Mouse (Mus musculus) brain, embryonic 18.5 days (tissue): ENCODE measurements at regions not wholly inside any gene's neighbourhood (a gene's known extent, or its start where the extent isn't known, plus 50 kb on each side); places are given as distances from the start of the nearest gene placed in this dataset.
A peak's percentile ranks its signal among the peaks of the same experiment; 100 is the strongest.

Experiments used
- DNase-seq: peaks from one replicate; pipeline ENCODE4 v3.0.0-alpha.2; 2012; ENCODE audit warnings: low read depth, low spot score

GRCm38 (mm10) chr8:8292577-8293247, 368.3 kb downstream of the Efnb2 start:
- no peak for DNase-seq

DNA sequence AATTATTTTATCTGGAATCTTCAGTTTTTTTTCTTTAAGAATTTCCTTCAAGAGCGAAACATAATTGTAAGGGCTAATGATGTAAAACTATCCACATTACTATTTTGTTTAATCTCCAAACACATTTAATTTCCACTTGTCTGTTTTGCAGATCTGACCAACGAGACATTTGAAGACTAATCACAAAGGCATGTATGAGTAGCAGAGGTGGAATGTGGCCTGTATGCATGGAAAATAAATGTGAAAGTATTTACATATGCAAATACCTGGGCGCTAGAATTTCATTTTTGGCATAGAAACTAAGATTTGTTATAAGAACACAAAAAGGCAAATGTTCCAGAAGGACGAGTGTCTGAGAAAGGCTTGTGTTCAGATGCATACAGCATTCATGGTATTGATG, 375.2 kb downstream of the Efnb2 start:
- no peak for DNase-seq

DNA sequence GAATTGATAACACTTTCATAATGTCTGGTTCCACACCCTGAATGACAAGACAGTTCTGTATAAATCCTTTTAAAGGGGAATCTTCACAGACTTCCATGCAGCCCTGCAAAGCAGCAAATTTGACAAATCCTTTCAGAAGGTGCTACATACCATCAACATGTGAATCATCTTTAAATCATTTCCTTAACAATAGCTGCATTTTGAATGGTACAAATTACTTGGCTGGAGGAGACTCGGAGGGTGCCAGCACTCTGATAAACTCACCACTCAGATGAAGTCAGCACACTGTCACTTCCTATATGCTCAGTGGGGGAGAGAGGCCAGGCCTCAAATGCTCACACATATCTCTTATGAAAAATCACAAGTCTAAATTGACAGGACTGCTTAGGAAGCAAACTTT, 386.1 kb downstream of the Efnb2 start:
- no peak for DNase-seq

DNA sequence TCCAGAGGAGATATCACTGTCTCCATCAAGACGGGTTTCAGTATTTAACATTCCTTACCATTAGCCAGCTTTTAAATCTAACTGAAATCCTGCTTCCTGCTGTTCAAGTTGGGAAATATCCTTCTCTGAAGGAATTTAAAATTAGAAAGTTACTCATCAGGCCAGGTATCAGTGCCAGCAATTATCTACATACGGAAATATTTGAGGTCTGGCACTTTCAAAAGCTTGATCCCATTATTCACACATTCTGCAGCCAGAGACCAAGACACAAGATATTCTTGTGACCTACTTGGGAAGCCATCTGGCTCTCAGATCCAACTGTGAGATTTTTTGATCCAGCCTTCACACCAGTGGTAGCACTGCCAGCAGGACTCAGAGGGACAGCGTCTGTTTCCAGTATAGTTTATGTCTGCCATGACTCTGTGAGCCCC, 386.8 kb downstream of the Efnb2 start:
- no peak for DNase-seq

DNA sequence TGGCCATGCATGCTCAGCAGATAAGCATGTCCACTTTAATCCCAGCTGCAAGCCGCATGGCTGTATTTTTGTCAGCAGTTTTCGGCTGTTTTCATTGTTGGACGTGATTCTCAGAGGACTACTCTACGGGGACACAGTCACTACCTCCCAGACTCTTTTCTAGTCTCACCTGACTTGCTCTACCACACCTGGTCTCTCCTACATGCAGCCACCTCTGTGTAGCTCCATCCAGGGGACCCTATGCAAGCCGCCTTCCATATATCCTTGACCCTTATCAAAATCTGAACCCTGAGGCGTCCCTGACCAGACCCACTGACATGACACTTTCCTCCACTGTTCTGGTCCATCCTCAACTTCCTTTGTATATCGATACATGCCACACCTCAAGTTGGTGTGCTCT, 402.2 kb downstream of the Efnb2 start:
- DNase-seq: no peak

- no peak for DNase-seq
Measured at GRCm38 (mm10) chr8:8258231-8258638, 402.8 kb downstream of the Efnb2 start.

DNA sequence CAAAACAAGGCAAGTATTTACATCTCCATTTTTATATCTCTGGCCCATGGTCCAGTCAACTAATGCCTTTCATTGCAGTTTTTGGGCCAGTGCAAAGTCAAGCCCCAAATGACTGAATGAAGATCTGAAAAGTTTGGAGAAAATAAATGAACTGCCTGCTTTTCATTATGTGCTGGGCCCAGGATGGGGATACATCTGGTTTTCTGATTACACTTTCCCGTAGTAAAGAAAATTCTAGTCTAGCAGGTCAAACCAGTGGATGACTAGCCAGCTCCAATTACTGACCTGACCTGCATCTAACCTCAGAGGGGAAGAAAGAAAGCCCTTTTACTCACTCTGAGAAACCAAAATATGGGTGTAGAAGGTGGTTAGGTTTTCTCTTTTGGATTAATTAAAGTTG, 404.7 kb downstream of the Efnb2 start:
- no peak for DNase-seq

GRCm38 (mm10) chr8:8254446-8254845, 406.6 kb downstream of the Efnb2 start:
- DNase-seq: no peak

DNA sequence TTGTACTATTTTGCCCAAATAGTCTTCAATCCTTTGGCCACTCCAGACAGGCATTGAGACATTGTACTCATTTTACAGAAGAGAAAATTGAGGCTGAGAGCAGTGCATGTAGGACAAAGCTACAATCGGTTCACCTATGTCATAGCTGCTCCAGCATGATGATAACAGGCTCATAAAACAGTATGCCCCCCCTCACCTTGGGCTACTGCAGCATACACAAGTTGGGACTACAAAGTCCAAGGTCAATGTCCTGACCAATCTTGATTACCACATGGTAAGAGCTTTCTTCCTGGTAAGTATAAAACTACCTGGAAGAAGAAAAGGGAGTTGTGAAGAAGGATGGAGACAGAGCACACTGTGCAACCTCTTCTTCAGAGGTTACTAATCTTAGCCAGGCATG, 416.4 kb downstream of the Efnb2 start:
- DNase-seq: no peak

- no peak for DNase-seq
Measured at GRCm38 (mm10) chr8:8241755-8242501, 419.1 kb downstream of the Efnb2 start.

DNA sequence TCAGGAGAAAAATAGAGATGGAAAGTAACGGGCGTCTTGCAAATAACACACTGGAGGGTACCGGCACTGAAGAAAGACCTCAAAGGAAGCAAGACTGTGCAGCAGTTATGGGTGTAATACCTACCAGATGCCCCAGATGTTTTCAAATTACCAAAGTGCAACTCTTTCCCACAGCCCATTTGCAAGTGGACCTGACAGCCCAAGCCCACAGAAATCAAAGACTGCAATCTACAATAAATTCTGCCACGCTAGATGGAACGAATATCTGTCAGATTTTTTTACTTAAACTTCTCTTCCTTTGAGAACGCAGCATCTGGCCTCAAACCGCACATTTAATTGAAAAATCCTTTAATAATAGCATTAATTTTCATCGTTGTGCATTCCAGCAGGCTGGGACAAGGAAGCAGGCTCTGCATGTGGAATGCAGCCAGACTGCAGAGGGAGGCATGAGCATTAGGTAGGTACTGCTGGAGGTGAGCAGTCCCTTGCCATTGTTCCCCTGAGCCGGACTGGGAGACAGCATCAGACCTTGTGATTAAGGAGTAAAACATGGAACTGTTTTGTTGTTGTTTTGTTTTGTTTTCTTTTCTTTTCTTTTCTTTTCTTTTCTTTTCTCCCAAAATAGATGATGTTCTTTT, 419.9 kb downstream of the Efnb2 start:
- DNase-seq: no peak

DNA sequence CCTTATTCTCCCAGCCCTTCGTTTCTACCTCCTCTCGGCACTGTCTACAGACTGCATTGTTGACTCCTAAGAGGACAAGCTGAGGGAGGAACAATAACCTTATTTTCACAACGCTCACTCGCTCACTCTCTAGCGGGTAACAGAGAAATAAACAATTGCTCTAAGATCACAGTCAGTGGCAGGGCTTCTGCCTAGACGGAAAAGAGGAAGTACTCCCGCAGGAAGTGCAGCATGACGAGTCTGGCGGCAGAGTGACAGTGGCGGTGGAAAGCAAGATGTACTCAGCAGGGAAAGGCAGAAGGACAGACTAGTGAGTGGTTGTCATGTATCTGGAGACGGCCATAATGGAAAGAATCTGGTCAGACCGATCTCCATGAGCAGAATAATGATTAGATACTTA, 421.6 kb downstream of the Efnb2 start:
- DNase-seq: no peak

- DNase-seq: no peak
Measured at GRCm38 (mm10) chr8:8238051-8238450, 423.0 kb downstream of the Efnb2 start.

- DNase-seq: peak; percentile 39
Measured at GRCm38 (mm10) chr8:8233616-8234015, 427.4 kb downstream of the Efnb2 start.

GRCm38 (mm10) chr8:8233156-8233555, 427.9 kb downstream of the Efnb2 start:
- no peak for DNase-seq

GRCm38 (mm10) chr8:8231996-8232632, 428.9 kb downstream of the Efnb2 start:
- DNase-seq: no peak

DNA sequence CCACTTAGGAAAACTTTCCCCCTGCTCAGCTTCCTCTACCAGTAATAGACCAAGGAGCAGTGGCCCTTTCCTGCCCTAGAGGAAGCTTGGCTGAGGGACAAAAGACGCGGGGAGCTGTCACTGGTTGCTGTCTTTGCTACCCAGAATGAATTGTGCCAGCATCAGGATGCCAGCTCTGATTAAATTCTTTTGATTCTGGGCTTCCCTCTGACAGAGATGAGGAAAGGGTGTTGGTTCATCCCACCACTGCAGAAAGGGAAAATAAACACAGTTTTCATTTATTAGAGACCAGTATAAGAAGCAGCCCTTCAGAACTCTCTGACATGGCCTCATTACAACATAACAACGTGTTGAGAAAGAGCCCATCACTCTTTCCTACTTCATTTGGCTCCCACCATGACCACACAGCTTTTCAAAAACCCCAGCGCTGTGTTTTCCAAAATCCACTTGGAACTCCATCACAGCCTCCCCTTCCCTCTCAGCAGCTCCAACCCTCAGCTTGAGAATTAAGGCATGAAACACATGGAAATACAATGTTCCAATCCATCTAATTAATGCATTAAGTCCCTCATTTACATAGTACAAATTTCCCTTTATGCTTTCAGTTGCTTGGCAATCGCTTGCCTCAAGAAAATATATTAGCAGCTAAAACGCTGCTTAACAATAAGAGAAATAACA, 429.6 kb downstream of the Efnb2 start:
- DNase-seq: peak; percentile 50

GRCm38 (mm10) chr8:8225994-8226393, 435.0 kb downstream of the Efnb2 start:
- no peak for DNase-seq

- DNase-seq: no peak
Measured at GRCm38 (mm10) chr8:8225175-8225830, 435.7 kb downstream of the Efnb2 start.

DNA sequence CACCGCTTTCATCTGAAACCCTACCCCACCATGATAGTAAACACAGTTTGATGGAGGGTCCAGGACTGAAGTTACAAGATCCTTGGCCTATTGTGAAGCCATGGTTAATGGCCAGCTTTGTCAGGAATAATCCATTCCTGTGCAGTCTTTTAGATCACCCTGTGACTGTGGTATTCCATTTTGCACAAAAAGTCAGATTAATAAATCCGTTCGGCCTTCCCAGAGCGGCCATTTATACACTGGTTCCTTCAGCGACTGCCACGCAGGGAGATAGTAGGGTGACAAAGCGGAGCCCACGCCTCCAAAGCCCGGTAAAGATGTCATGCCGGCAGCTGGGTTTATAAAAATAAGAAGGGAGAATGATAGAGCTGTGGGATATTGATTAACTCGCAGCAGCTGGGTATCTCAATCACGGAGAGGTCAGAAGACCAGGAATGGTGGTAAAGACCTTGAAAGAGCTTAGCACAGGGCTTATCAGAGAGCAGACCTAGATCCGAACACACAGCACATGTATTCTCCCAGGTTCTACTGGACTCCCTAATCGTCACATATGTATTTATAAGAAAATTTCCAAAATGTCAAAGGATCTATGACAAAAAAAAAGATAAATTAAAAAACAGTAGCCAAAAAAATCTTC, 440.5 kb downstream of the Efnb2 start:
- DNase-seq: no peak
